In genomic region chr6:124966466-124967118, GRCm38 (mm10) we compare ENCODE assay signal across 8 mouse cellular contexts. TPM values are rescaled to one million over a fixed set of nuclear protein-coding genes. Genes with fewer than 3 reads are reported as not detected.
A peak's percentile ranks its signal among the peaks of the same experiment; 100 is the strongest.
DNase-seq lines count a peak whose midpoint lies in the region; ATAC-seq and TF ChIP-seq lines count a peak whose summit lies in the region.

No protein-coding gene starts in this region.

- no peak overlapping the region for H3K27ac ChIP-seq in embryonic facial prominence, embryonic 10.5 days (replicated peaks)
- no peak overlapping the region for H3K27ac ChIP-seq in hindbrain, postnatal 0 days

- peak; percentile 45 for TF ChIP-seq CTCF in hindbrain, postnatal 0 days (IDR thresholded peaks at IDR 0.05; ENCODE audit: low read depth)

- peak overlapping the region; percentile 84 for H3K4me3 ChIP-seq in embryonic facial prominence, embryonic 10.5 days
- peak overlapping the region; percentile 59 for H3K4me3 ChIP-seq in hindbrain, postnatal 0 days (ENCODE audit: low read length)

- H3K27me3 ChIP-seq in embryonic facial prominence, embryonic 10.5 days (replicated peaks; ENCODE audit: low read depth, poor library complexity, severe bottlenecking): no peaks in the 10 kb centered on the region
- no peaks in the 10 kb centered on the region for H3K27me3 ChIP-seq in hindbrain, postnatal 0 days (ENCODE audit: insufficient read depth, low read length)

- H3K4me2 ChIP-seq in hindbrain, postnatal 0 days (ENCODE audit: low read depth, low read length): peak overlapping the region; percentile 88

- H3K9ac ChIP-seq in hindbrain, postnatal 0 days (replicated peaks; ENCODE audit: low read length): peak overlapping the region; percentile 84; the same call in 1 of the 2 replicates

- peak; percentile 20 for DNase-seq in adrenal gland, postnatal 10 days
- DNase-seq in adrenal gland, postnatal 4 days (ENCODE audit: low spot score in 2 of 2): no peak
- peak; percentile 27 for DNase-seq in 3134 (ENCODE audit: extremely low read depth, insufficient read length, low spot score)
- DNase-seq in embryonic facial prominence, embryonic 10.5 days (ENCODE audit: low spot score): no peak
- peak; percentile 7 for DNase-seq in hindbrain, postnatal 0 days (ENCODE audit: low spot score)
- peak; percentile 41 for DNase-seq in thymus, postnatal 14 days
- no peak for DNase-seq in urinary bladder, adult 18-20 months (ENCODE audit: low spot score in 2 of 2)

- 99% methylated on average over 7 of the region's 7 CpGs for WGBS in embryonic facial prominence, embryonic 10.5 days
- 95% methylated on average over 7 of the region's 7 CpGs for WGBS in hindbrain, postnatal 0 days

- H3K36me3 ChIP-seq in embryonic facial prominence, embryonic 10.5 days (replicated peaks): peaks cover 30% of the 10 kb centered on the region
- no peaks in the 10 kb centered on the region for H3K36me3 ChIP-seq in hindbrain, postnatal 0 days (ENCODE audit: insufficient read depth, low read length)

- H3K9me3 ChIP-seq in embryonic facial prominence, embryonic 10.5 days: peaks cover 13% of the 10 kb centered on the region; the same call in 1 of the 2 replicates
- no peaks in the 10 kb centered on the region for H3K9me3 ChIP-seq in hindbrain, postnatal 0 days (ENCODE audit: low read length)

- ATAC-seq in hindbrain, postnatal 0 days: no peak
- 0 out of 2 replicates have a peak, but pooled peaks have one; percentile 16 for ATAC-seq in megakaryocyte progenitor cell, adult 5-6 weeks (replicated peaks; ENCODE audit: poor library complexity)

- H3K4me1 ChIP-seq in embryonic facial prominence, embryonic 10.5 days: peaks cover 17% of the 10 kb centered on the region
- H3K4me1 ChIP-seq in hindbrain, postnatal 0 days (ENCODE audit: insufficient read depth, low read length): peaks cover 12% of the 10 kb centered on the region

RNA-seq across cellular contexts. Expression of gene Cops7a, which starts 1.3 kb away (rescaled TPM):
- 100 to 1,000 TPM; 122 to 129 TPM for total RNA-seq in adrenal gland, postnatal 10 days (2021)
- 100 to 1,000 TPM; 143 to 151 TPM for total RNA-seq in adrenal gland, postnatal 4 days (2021)
- polyA plus RNA-seq in embryonic facial prominence, embryonic 10.5 days (2016; fragmentation: Nextera tagmentation; extraction: Ambion mirVana): 137 and 146 TPM in 2 replicates
- total RNA-seq in hindbrain, postnatal 0 days (2014; rRNA removed): 113 and 146 TPM in 2 replicates
- polyA plus RNA-seq in hindbrain, postnatal 0 days (2015; fragmentation: Nextera tagmentation; extraction: Ambion mirVana): 97.1 and 101 TPM in 2 replicates
- total RNA-seq in megakaryocyte progenitor cell, adult 5-6 weeks (2015): 86.3 and 90.2 TPM in 2 replicates
- total RNA-seq in megakaryocyte progenitor cell, adult 5-6 weeks (2017): 56.1 and 61.8 TPM in 2 replicates

RNA-seq across cellular contexts. Expression of gene Pianp, which starts 29.9 kb away (rescaled TPM):
- 1 to 10 TPM; 3.8 to 5.6 TPM for total RNA-seq in adrenal gland, postnatal 10 days (2021)
- 10 to 100 TPM in 1 of 2 experiments, 1 to 10 TPM in 1; 6.2 to 11.1 TPM for total RNA-seq in adrenal gland, postnatal 4 days (2021)
- 0.82 and 1.1 TPM in 2 replicates for polyA plus RNA-seq in embryonic facial prominence, embryonic 10.5 days (2016; fragmentation: Nextera tagmentation; extraction: Ambion mirVana)
- total RNA-seq in hindbrain, postnatal 0 days (2014; rRNA removed): 24.1 and 32.9 TPM in 2 replicates
- polyA plus RNA-seq in hindbrain, postnatal 0 days (2015; fragmentation: Nextera tagmentation; extraction: Ambion mirVana): 58.9 and 65.4 TPM in 2 replicates
- total RNA-seq in megakaryocyte progenitor cell, adult 5-6 weeks (2015): 0.15 TPM in 1 of 2 replicates, not detected in the other
- not detected in 2 replicates for total RNA-seq in megakaryocyte progenitor cell, adult 5-6 weeks (2017)

RNA-seq across cellular contexts. Expression of gene Mlf2, which starts 35.4 kb away (rescaled TPM):
- total RNA-seq in adrenal gland, postnatal 10 days (2021): 100 to 1,000 TPM; 271 to 288 TPM
- total RNA-seq in adrenal gland, postnatal 4 days (2021): 100 to 1,000 TPM; 257 to 265 TPM
- 390 and 408 TPM in 2 replicates for polyA plus RNA-seq in embryonic facial prominence, embryonic 10.5 days (2016; fragmentation: Nextera tagmentation; extraction: Ambion mirVana)
- total RNA-seq in hindbrain, postnatal 0 days (2014; rRNA removed): 639 and 964 TPM in 2 replicates
- polyA plus RNA-seq in hindbrain, postnatal 0 days (2015; fragmentation: Nextera tagmentation; extraction: Ambion mirVana): 618 and 628 TPM in 2 replicates
- 71.3 and 82.7 TPM in 2 replicates for total RNA-seq in megakaryocyte progenitor cell, adult 5-6 weeks (2015)
- total RNA-seq in megakaryocyte progenitor cell, adult 5-6 weeks (2017): 57.0 and 58.8 TPM in 2 replicates

RNA-seq across cellular contexts. Expression of gene Zfp384, which starts 42.4 kb away (rescaled TPM):
- total RNA-seq in adrenal gland, postnatal 10 days (2021): 10 to 100 TPM; 43.3 to 52.6 TPM
- total RNA-seq in adrenal gland, postnatal 4 days (2021): 10 to 100 TPM; 60.6 to 67.6 TPM
- polyA plus RNA-seq in embryonic facial prominence, embryonic 10.5 days (2016; fragmentation: Nextera tagmentation; extraction: Ambion mirVana): 9.4 and 11.0 TPM in 2 replicates
- 37.3 and 38.6 TPM in 2 replicates for total RNA-seq in hindbrain, postnatal 0 days (2014; rRNA removed)
- polyA plus RNA-seq in hindbrain, postnatal 0 days (2015; fragmentation: Nextera tagmentation; extraction: Ambion mirVana): 10.3 and 11.6 TPM in 2 replicates
- total RNA-seq in megakaryocyte progenitor cell, adult 5-6 weeks (2015): 67.9 and 69.9 TPM in 2 replicates
- total RNA-seq in megakaryocyte progenitor cell, adult 5-6 weeks (2017): 26.2 and 29.3 TPM in 2 replicates

RNA-seq across cellular contexts. Expression of gene Ptms, which starts 46.7 kb away (rescaled TPM):
- 100 to 1,000 TPM; 824 to 887 TPM for total RNA-seq in adrenal gland, postnatal 10 days (2021)
- total RNA-seq in adrenal gland, postnatal 4 days (2021): 100 to 1,000 TPM; 692 to 728 TPM
- polyA plus RNA-seq in embryonic facial prominence, embryonic 10.5 days (2016; fragmentation: Nextera tagmentation; extraction: Ambion mirVana): 203 and 213 TPM in 2 replicates
- 913 and 1,024 TPM in 2 replicates for total RNA-seq in hindbrain, postnatal 0 days (2014; rRNA removed)
- 767 and 773 TPM in 2 replicates for polyA plus RNA-seq in hindbrain, postnatal 0 days (2015; fragmentation: Nextera tagmentation; extraction: Ambion mirVana)
- 15.9 and 18.8 TPM in 2 replicates for total RNA-seq in megakaryocyte progenitor cell, adult 5-6 weeks (2015)
- 14.0 and 26.1 TPM in 2 replicates for total RNA-seq in megakaryocyte progenitor cell, adult 5-6 weeks (2017)

Comparison
In these comparisons a context has a peak if more than half of its experiments do, and no peak if none do; other contexts are left out.
1. DNase-seq: peak in adrenal gland, postnatal 10 days (single experiment), 3134 (single experiment), hindbrain, postnatal 0 days (single experiment) and thymus, postnatal 14 days (single experiment); none in adrenal gland, postnatal 4 days (0 of 2), embryonic facial prominence, embryonic 10.5 days (single experiment) and urinary bladder, adult 18-20 months (0 of 2).
2. RNA of gene Pianp, which starts 29.9 kb away (total RNA-seq): 24.1 to 32.9 TPM in hindbrain, postnatal 0 days, 6.2 to 11.1 TPM in adrenal gland, postnatal 4 days and 3.8 to 5.6 TPM in adrenal gland, postnatal 10 days; 0.15 TPM in megakaryocyte progenitor cell, adult 5-6 weeks; every median in the first group is over 4 times any median in the second.